Mouse (Mus musculus): ENCODE data around the gene Lgals2. TPM values are rescaled to one million over a fixed set of nuclear protein-coding genes. Genes with fewer than 3 reads are reported as not detected.

Gene Lgals2
- polyA plus RNA-seq, 1 experiment from 2014 or later, result not detected

GRCm38 (mm10) chr15:78828315-78828714, 27.0 kb downstream of the Lgals2 start:
- H3K9me3 ChIP-seq (ENCODE audit: control insufficient read depth, low read length), result no peaks in the 10 kb centered on the region
- H3K27ac ChIP-seq (ENCODE audit: low read depth, low read length), result no peak overlapping the region
- WGBS, result 17% methylated on average over 5 of the region's 5 CpGs
- DNase-seq (ENCODE audit: low spot score) (no peak), ATAC-seq (ENCODE audit: insufficient read depth, low FRiP score, low TSS enrichment) (no peak)
- no peaks in the 10 kb centered on the region for H3K27me3 ChIP-seq (ENCODE audit: control insufficient read depth, insufficient read depth, low read length)
- H3K4me2 ChIP-seq (ENCODE audit: low read depth), result no peak overlapping the region
- peaks cover 12% of the 10 kb centered on the region for H3K4me1 ChIP-seq (ENCODE audit: control insufficient read depth, insufficient read depth, low read length)
- no peak overlapping the region for H3K4me3 ChIP-seq (ENCODE audit: low read depth, low read length)
- no peaks in the 10 kb centered on the region for H3K36me3 ChIP-seq (ENCODE audit: control insufficient read depth, insufficient read depth, low read length)
- H3K9ac ChIP-seq (ENCODE audit: low read length), result no peak overlapping the region

DNA sequence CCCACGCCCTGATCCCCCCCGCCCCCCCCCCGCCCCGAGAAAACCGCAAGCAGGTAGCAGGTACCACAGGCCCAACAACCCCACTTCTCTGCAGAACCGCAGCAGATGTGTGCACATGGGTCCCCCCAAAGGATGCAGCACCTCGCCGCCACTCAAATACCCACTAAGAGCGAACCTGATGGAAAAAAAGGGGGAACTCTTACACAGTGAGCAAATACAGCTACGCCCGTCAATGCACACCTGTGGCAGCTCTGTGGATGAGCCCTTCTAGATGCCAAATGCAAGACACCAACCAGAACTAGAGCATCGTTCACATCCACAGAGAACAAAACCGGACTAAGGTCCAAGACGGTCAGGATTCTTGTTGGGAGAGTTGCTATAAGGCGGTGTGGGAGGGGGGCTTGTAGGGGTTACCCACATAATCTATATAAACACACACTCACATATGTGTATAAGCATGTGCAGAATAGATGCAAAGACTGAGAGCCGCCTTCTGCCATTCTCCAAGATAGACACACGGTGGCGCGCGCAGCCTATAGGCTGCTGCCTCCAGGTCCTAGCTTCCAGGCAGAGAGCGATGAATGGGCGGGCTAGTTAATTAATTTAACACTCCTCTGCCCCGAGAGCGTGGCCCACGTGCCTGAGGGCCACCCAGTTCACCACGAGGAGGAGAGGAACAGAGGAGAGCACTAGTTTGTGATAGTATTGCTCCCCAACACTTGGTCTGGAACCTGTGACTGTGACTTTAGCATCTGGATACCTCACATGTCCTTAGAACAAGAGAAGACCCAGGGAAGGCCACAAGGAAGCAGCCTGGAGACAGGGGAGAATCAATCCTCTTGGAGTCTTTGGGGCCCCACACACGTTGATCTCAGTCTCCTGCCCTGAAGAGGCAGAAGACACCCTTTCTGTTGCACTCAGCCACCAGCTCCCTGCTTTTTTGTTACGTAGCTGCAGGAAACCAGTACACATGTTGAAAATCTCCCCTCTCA, 28.8 kb downstream of the Lgals2 start:
- no peak overlapping the region for H3K4me2 ChIP-seq (ENCODE audit: low read depth)
- no peak overlapping the region for H3K27ac ChIP-seq (ENCODE audit: low read depth, low read length)
- H3K27me3 ChIP-seq (ENCODE audit: control insufficient read depth, insufficient read depth, low read length), result no peaks in the 10 kb centered on the region
- peak; percentile 53; the same call in 1 of the 2 replicates for ATAC-seq (ENCODE audit: insufficient read depth, low FRiP score, low TSS enrichment)
- 28% methylated on average over 28 of the region's 28 CpGs for WGBS
- peak; percentile 82 for DNase-seq (ENCODE audit: low spot score)
- H3K4me3 ChIP-seq (ENCODE audit: low read depth, low read length), result no peak overlapping the region
- no peaks in the 10 kb centered on the region for H3K4me1 ChIP-seq (ENCODE audit: control insufficient read depth, insufficient read depth, low read length)
- H3K36me3 ChIP-seq (ENCODE audit: control insufficient read depth, insufficient read depth, low read length), result no peaks in the 10 kb centered on the region
- no peak overlapping the region for H3K9ac ChIP-seq (ENCODE audit: low read length)
- H3K9me3 ChIP-seq (ENCODE audit: control insufficient read depth, low read length), result no peaks in the 10 kb centered on the region

- no peaks in the 10 kb centered on the region for H3K36me3 ChIP-seq (ENCODE audit: control insufficient read depth, insufficient read depth, low read length)
- H3K4me3 ChIP-seq (ENCODE audit: low read depth, low read length), result no peak overlapping the region
- ATAC-seq (ENCODE audit: insufficient read depth, low FRiP score, low TSS enrichment) (no peak), DNase-seq (ENCODE audit: low spot score) (no peak)
- H3K9ac ChIP-seq (ENCODE audit: low read length), result no peak overlapping the region
- H3K4me1 ChIP-seq (ENCODE audit: control insufficient read depth, insufficient read depth, low read length), result no peaks in the 10 kb centered on the region
- no peak overlapping the region for H3K4me2 ChIP-seq (ENCODE audit: low read depth)
- 52% methylated on average over 6 of the region's 6 CpGs for WGBS
- H3K9me3 ChIP-seq (ENCODE audit: control insufficient read depth, low read length), result no peaks in the 10 kb centered on the region
- H3K27me3 ChIP-seq (ENCODE audit: control insufficient read depth, insufficient read depth, low read length), result no peaks in the 10 kb centered on the region
- H3K27ac ChIP-seq (ENCODE audit: low read depth, low read length), result no peak overlapping the region
Measured at GRCm38 (mm10) chr15:78816074-78816391, 39.3 kb downstream of the Lgals2 start.

DNA sequence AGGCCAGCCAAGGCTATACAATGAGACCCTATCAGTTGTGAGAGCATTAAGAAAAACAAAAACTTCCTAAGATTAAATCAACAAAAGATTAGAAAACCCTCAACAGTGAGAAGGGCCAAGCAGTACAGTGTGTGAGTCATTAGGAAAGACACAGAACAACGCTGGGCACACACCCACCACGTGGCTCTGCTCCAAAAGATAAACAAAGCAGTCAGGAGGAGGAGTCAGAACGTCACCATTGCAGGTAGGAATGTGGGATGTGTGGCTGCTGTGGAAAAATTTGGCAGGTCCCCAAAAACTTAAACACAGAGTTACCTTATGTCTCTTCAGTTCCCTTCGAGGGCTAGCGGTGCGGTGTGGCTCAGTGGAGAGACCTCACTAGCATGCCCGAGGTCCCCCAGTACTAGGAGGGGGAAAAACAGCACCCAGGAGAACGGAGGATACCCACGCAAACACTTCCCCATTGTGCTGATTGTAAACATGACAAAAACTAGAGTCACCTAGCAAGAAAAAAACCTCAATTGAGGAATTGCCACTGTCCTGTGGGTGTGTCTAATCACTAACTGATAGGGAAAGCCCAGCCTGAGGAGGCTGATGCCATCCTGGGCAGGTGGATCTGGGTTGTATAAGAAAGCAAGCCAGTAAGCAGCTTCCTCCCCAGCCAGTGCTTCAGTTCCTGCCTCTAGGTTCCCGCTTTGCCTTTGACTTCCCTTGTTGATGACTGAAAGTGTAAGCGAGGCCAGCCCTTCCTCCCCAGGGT, 39.8 kb downstream of the Lgals2 start:
- no peak for ATAC-seq (ENCODE audit: insufficient read depth, low FRiP score, low TSS enrichment)
- Histone ChIP-seq H3K9me3 (ENCODE audit: control insufficient read depth, low read length) (no peaks in the 10 kb centered on the region), H3K4me2 (ENCODE audit: low read depth) (no peak overlapping the region), H3K9ac (ENCODE audit: low read length) (no peak overlapping the region), H3K27ac (ENCODE audit: low read depth, low read length) (no peak overlapping the region), H3K36me3 (ENCODE audit: control insufficient read depth, insufficient read depth, low read length) (no peaks in the 10 kb centered on the region), H3K4me1 (ENCODE audit: control insufficient read depth, insufficient read depth, low read length) (no peaks in the 10 kb centered on the region), H3K4me3 (ENCODE audit: low read depth, low read length) (no peak overlapping the region), H3K27me3 (ENCODE audit: control insufficient read depth, insufficient read depth, low read length) (no peaks in the 10 kb centered on the region)
- DNase-seq (ENCODE audit: low spot score), result no peak
- WGBS, result 56% methylated on average over 11 of the region's 11 CpGs

- Histone ChIP-seq H3K27me3 (ENCODE audit: control insufficient read depth, insufficient read depth, low read length) (no peaks in the 10 kb centered on the region), H3K9me3 (ENCODE audit: control insufficient read depth, low read length) (no peaks in the 10 kb centered on the region), H3K4me2 (ENCODE audit: low read depth) (no peak overlapping the region), H3K36me3 (ENCODE audit: control insufficient read depth, insufficient read depth, low read length) (no peaks in the 10 kb centered on the region), H3K9ac (ENCODE audit: low read length) (no peak overlapping the region), H3K27ac (ENCODE audit: low read depth, low read length) (no peak overlapping the region), H3K4me1 (ENCODE audit: control insufficient read depth, insufficient read depth, low read length) (no peaks in the 10 kb centered on the region), H3K4me3 (ENCODE audit: low read depth, low read length) (no peak overlapping the region)
- ATAC-seq (ENCODE audit: insufficient read depth, low FRiP score, low TSS enrichment) (no peak), DNase-seq (ENCODE audit: low spot score) (no peak)
- 86% methylated on average over 4 of the region's 4 CpGs for WGBS
Measured at GRCm38 (mm10) chr15:78813603-78814002, 41.7 kb downstream of the Lgals2 start.

GRCm38 (mm10) chr15:78810146-78810545, 45.2 kb downstream of the Lgals2 start:
- no peak overlapping the region for H3K9ac ChIP-seq (ENCODE audit: low read length)
- H3K27ac ChIP-seq (ENCODE audit: low read depth, low read length), result no peak overlapping the region
- 90% methylated on average over 9 of the region's 9 CpGs for WGBS
- no peaks in the 10 kb centered on the region for H3K36me3 ChIP-seq (ENCODE audit: control insufficient read depth, insufficient read depth, low read length)
- H3K4me1 ChIP-seq (ENCODE audit: control insufficient read depth, insufficient read depth, low read length), result no peaks in the 10 kb centered on the region
- H3K9me3 ChIP-seq (ENCODE audit: control insufficient read depth, low read length), result no peaks in the 10 kb centered on the region
- no peak for ATAC-seq (ENCODE audit: insufficient read depth, low FRiP score, low TSS enrichment)
- H3K4me3 ChIP-seq (ENCODE audit: low read depth, low read length), result no peak overlapping the region
- H3K4me2 ChIP-seq (ENCODE audit: low read depth), result no peak overlapping the region
- no peaks in the 10 kb centered on the region for H3K27me3 ChIP-seq (ENCODE audit: control insufficient read depth, insufficient read depth, low read length)
- DNase-seq (ENCODE audit: low spot score), result peak; percentile 5

DNA sequence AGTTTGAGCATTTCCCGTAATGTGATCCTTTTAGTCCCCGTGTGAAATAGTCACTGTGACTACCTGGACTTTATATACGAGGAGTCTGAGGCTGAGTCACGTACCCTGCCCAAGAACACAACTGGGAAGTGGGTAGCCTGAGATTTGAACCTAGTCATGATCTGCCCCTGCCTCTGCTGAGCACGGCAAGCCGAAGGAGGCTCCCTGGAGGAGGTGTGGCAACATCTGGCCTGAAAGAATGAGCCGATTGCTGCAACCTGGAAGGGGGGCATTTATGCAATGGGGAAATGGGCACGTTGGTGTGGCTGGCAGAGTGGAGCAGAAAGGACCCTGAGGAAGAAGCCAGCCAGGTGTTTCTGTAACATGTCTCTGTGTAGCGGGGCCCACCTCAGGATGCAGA, 45.6 kb downstream of the Lgals2 start:
- Histone ChIP-seq H3K27ac (ENCODE audit: low read depth, low read length) (no peak overlapping the region), H3K9ac (ENCODE audit: low read length) (no peak overlapping the region), H3K9me3 (ENCODE audit: control insufficient read depth, low read length) (no peaks in the 10 kb centered on the region), H3K4me3 (ENCODE audit: low read depth, low read length) (no peak overlapping the region), H3K4me2 (ENCODE audit: low read depth) (no peak overlapping the region), H3K36me3 (ENCODE audit: control insufficient read depth, insufficient read depth, low read length) (no peaks in the 10 kb centered on the region), H3K4me1 (ENCODE audit: control insufficient read depth, insufficient read depth, low read length) (no peaks in the 10 kb centered on the region), H3K27me3 (ENCODE audit: control insufficient read depth, insufficient read depth, low read length) (no peaks in the 10 kb centered on the region)
- 66% methylated on average over 9 of the region's 9 CpGs for WGBS
- no peak for ATAC-seq (ENCODE audit: insufficient read depth, low FRiP score, low TSS enrichment)
- peak; percentile 2 for DNase-seq (ENCODE audit: low spot score)

GRCm38 (mm10) chr15:78808980-78809379, 46.3 kb downstream of the Lgals2 start:
- H3K4me2 ChIP-seq (ENCODE audit: low read depth), result no peak overlapping the region
- no peaks in the 10 kb centered on the region for H3K9me3 ChIP-seq (ENCODE audit: control insufficient read depth, low read length)
- H3K27me3 ChIP-seq (ENCODE audit: control insufficient read depth, insufficient read depth, low read length), result peaks cover 2% of the 10 kb centered on the region; the same call in 1 of the 2 replicates
- 76% methylated on average over 2 of the region's 2 CpGs for WGBS
- no peak overlapping the region for H3K4me3 ChIP-seq (ENCODE audit: low read depth, low read length)
- no peaks in the 10 kb centered on the region for H3K36me3 ChIP-seq (ENCODE audit: control insufficient read depth, insufficient read depth, low read length)
- H3K27ac ChIP-seq (ENCODE audit: low read depth, low read length), result no peak overlapping the region
- H3K4me1 ChIP-seq (ENCODE audit: control insufficient read depth, insufficient read depth, low read length), result no peaks in the 10 kb centered on the region
- H3K9ac ChIP-seq (ENCODE audit: low read length), result no peak overlapping the region
- ATAC-seq (ENCODE audit: insufficient read depth, low FRiP score, low TSS enrichment) (no peak), DNase-seq (ENCODE audit: low spot score) (no peak)
